Mouse (Mus musculus): ENCODE data around the gene Nr1i3.

Gene Nr1i3

GRCm38 (mm10) chr1:171213801-171214496 lies at the start of gene Nr1i3:
Gene Nr1i3 (plus strand): TSS chr1:171213970.
- no peak for DNase-seq (ENCODE audit: low spot score)

DNA sequence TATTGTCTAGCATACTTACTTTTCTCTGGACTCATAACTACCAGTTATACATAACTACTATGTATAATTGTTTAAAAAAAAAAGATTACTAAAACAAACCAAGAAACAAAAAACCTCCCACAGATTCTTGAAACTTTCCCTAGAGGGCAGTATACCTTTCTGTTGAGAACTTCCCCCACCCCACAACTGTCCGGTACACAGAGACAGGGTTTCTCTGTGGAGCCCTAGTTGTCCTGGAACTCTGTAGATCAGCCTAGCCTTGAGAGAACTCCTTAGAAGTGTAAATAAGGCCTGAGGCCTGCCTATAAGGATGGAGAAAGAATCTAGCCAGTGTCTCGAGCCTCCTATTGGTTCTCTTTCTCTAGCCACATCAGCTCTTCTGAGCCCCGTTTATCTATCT lies 49.5 kb upstream of the Nr1i3 start:
- DNase-seq (ENCODE audit: low spot score), result no peak

DNA sequence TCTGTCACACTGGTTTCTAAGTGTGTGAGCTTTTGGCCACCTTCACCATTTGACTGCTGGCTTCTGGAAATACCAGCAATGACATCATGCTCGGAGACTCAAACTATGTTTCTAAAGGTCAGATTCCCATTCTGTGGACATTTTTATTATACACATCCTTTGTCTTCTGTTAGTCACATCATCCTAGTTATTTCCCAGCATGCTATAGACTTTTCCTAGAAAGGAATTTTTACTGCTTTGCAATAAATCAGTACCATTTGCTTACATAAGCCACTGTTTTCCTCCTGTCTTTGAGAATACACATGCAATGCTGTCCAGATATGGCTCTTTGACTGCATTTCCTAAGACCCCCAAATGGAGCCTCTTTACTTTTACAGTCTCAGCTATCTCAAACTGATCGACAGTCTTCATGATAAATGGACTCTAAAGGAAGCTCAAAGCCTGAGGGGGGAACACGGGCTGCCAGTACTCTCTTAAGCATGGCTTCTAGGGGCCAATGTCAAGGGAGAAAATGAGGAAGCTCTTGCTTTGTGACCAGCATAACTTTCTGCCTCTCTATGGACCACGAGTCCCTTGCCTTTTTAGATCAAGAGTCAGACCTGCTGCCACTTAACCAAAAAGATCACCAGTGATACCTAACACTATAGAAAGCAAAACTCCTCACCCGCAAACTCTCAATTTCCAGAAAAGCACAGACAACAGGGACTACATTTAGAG lies 48.0 kb upstream of the Nr1i3 start:
- DNase-seq (ENCODE audit: low spot score), result no peak

GRCm38 (mm10) chr1:171168906-171169305 lies 44.9 kb upstream of the Nr1i3 start:
- DNase-seq (ENCODE audit: low spot score), result no peak

DNA sequence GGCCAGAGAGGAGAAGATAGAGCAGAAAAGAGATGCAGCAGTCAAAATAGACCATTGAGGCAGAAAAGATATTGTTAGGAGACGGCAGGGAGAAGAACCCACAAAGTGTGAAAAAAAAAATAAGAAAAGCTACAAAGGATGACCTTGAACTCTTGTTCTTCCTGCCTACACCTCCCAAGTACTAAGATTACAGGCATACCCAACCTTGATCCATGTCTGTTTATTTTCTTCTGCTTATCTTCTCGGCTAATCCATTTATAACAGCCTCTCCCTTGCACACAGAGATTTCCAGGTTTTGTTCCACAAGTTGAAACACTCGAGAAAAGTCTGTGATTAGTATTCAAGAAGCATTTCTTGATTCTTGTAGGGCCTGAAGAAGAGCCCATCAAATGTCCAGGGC lies 43.9 kb upstream of the Nr1i3 start:
- no peak for DNase-seq (ENCODE audit: low spot score)

- no peak for DNase-seq (ENCODE audit: low spot score)
Measured at GRCm38 (mm10) chr1:171171138-171171537, 42.6 kb upstream of the Nr1i3 start.

- DNase-seq (ENCODE audit: low spot score), result no peak
Measured at GRCm38 (mm10) chr1:171172779-171173178, 41.0 kb upstream of the Nr1i3 start.

- no peak for DNase-seq (ENCODE audit: low spot score)
Measured at GRCm38 (mm10) chr1:171179487-171180171, 34.1 kb upstream of the Nr1i3 start.

DNA sequence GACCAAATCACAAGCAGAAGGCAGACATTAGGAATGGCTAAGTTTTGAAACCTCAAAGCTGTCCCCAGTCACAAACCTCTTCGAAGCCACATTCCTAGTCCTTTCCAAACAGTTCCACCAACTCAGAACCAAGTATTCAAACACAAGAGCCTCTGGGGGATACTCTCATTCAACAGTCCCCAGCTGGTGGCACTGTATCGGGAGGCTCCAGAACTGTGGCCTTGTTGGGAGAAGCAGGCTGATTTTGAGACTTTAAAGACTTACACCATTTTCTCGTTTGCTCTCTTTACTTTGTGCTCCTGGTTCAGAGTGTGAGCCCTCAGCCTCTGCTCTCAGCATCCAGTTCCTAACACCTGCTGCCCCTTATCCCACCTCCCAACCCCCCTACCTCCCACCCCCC lies 30.7 kb upstream of the Nr1i3 start:
- DNase-seq (ENCODE audit: low spot score), result no peak

- no peak for DNase-seq (ENCODE audit: low spot score)
Measured at GRCm38 (mm10) chr1:171183620-171184019, 30.1 kb upstream of the Nr1i3 start.

DNA sequence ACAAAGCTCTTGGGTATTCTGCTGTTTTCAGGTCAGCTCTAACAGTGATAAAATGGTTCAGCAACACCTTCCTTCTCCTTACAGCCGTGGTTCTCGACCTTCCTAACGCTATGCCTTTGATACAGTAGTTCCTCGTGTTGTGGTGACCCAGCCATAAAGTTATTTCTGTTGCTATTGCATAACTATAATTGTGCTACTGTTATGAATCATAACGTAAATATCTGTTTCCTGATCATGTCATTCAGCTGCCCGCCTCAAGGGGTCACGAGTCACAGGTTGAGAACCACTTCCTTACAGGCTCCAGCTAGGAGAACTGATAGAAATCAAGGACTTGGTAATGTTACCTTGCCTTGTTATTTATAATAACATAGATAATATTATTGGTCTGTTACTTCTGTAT lies 29.5 kb upstream of the Nr1i3 start:
- no peak for DNase-seq (ENCODE audit: low spot score)

DNA sequence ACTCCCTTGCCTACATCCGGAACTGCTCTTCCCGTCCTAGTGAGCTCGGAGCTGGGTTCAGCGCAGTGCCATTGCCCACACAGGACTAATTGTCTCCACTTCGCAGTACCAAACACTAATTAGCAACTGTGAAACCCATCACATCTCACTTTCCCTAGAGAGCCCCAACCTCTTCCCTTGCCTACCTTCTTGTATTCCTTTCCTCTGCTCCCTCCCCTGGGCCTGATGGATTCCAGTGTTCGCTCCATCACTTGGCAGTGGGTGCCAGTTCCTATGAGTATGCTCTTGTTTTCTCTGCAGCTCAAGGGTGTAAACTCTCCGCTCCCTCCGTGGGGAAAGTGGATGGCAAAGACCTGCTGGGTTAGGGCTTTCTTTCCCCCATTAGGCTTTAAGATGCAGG lies 28.1 kb upstream of the Nr1i3 start:
- DNase-seq (ENCODE audit: low spot score), result no peak

- no peak for DNase-seq (ENCODE audit: low spot score)
Measured at GRCm38 (mm10) chr1:171187851-171188700, 25.7 kb upstream of the Nr1i3 start.

DNA sequence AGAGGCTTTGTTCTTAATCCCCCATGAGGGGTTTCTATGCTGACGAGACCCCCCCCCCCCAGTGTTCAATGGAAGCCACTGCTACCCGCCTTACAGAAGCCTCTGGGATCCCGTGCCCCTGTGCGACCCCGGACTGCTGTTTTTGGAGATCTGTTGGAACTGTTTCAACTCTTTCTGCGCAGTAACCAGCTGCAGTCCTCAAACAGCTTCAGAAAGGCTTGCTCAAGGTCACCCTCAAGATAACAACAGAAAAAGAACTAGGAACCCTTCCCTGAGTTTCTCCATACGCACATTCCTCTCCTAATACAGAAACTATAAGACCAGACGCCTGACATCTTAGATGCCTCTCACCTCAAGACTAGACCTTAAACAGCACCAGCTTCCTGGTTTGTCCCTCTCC lies 24.7 kb upstream of the Nr1i3 start:
- no peak for DNase-seq (ENCODE audit: low spot score)

GRCm38 (mm10) chr1:171189476-171190114 lies 24.2 kb upstream of the Nr1i3 start:
- DNase-seq (ENCODE audit: low spot score), result no peak

DNA sequence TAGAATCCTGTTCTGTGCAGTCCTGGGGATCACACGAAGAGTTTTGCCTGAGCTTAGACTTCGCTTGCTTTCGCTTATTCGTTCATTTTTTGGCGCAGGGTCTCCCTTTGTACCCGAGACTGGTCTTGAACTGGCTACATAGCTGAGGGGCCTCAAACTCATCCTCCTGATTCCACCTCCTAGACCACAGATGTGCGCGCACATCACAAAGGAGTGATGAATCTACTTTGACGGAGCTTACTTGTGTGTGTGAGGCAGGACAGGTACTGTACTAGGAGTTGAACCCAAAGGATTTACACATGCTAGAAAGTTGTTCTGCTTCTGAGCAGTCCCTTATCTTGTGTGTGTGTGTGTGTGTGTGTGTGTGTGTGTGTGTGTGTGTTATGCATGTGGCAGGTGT lies 22.9 kb upstream of the Nr1i3 start:
- no peak for DNase-seq (ENCODE audit: low spot score)

GRCm38 (mm10) chr1:171192283-171192682 lies 21.5 kb upstream of the Nr1i3 start:
- no peak for DNase-seq (ENCODE audit: low spot score)

DNA sequence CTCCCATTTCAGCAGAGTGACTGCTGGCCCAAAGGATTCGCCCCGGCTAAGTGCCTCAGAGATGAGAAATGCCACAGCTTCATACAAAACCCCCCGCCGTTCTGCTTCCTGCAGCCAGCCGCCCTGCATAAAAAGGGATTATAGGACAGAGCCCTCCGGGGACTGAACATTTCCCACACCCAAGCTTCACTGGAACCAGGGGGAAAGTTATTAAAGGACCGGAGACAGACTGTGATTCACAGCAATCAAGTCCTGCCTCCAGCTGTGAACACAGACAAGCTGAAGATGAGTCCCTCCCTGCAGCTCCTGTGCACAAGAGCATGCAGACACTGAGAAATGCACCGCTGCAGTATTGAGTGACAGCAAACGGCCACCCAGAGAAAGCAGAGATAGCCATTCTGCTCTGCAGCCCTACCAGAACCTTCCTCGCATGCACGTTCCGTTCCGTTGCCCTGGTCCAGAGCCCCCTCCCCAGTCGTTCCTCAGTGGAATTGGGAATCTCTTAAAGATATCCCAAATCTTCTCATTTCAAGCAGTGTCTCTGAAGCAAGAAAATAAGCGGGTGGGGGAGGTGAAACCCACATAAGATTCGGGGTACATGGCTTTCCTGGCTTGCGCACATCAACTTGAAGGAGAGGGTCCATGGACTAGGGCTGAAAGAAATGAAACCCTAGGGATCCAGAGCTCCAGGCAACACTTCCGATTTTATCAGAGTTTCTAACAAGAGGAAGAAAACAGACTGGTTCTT lies 20.5 kb upstream of the Nr1i3 start:
- no peak for DNase-seq (ENCODE audit: low spot score)

GRCm38 (mm10) chr1:171193911-171194830 lies 19.6 kb upstream of the Nr1i3 start:
- DNase-seq (ENCODE audit: low spot score), result no peak
